Mouse (Mus musculus) CH12.LX (cell line): ENCODE data around the gene Adam15. TPM values are rescaled to one million over a fixed set of nuclear protein-coding genes. Genes with fewer than 3 reads are reported as not detected.

Experiments used
- DNase-seq: peaks from one replicate; pipeline ENCODE4 v3.0.0-alpha.2; 2013; ENCODE audit errors: extremely low read depth
- H3K27ac ChIP-seq: 2 replicates; pipeline ENCODE4 v1.5.1; 2012; ENCODE audit warnings: low read depth, mild to moderate bottlenecking, control low read depth, moderate library complexity; ENCODE audit not compliant: insufficient read depth
- H3K27me3 ChIP-seq: replicated peaks from 2 replicates; pipeline ENCODE3; 2012; ENCODE audit warnings: inconsistent platforms
- H3K36me3 ChIP-seq, 2 experiments: replicated peaks in 1 of 2; 2 replicates each; pipeline versions ENCODE3 to v1.6.1; 2012; ENCODE audit warnings: inconsistent platforms in 1 of 2, low read length in 1 of 2, mild to moderate bottlenecking in 1 of 2, mixed read lengths in 1 of 2, moderate library complexity in 1 of 2; ENCODE audit not compliant: control insufficient read depth in 1 of 2, insufficient read depth in 1 of 2
- H3K4me1 ChIP-seq, 2 experiments: 2 replicates each; pipeline ENCODE4 v1.6.1; 2012; ENCODE audit warnings: inconsistent platforms in 1 of 2, moderate library complexity in 1 of 2; ENCODE audit not compliant: insufficient read depth in 2 of 2, control insufficient read depth in 1 of 2
- H3K4me2 ChIP-seq: 2 replicates; pipeline ENCODE4 v1.6.1; 2012; ENCODE audit warnings: low read depth, mild to moderate bottlenecking, control low read depth; ENCODE audit not compliant: poor library complexity, insufficient read depth, severe bottlenecking
- H3K4me3 ChIP-seq, 3 experiments: fragments of 150-350 bp in 1 of 3; sonication (generic) in 1 of 3; replicated peaks in 1 of 3; 2 replicates each; pipeline versions ENCODE3 to v1.5.1; 2011 to 2012; ENCODE audit warnings: low read depth in 2 of 3, low read length in 2 of 3, mild to moderate bottlenecking in 2 of 3, moderate library complexity in 2 of 3, control low read depth in 1 of 3, improper control_type of control experiment in 1 of 3, inconsistent platforms in 1 of 3, mixed read lengths in 1 of 3; ENCODE audit not compliant: poor library complexity in 1 of 3
- H3K79me2 ChIP-seq: replicated peaks from 2 replicates; pipeline ENCODE4 v1.6.1; 2012; ENCODE audit warnings: mild to moderate bottlenecking, moderate library complexity; ENCODE audit not compliant: control insufficient read depth, poor library complexity, insufficient read depth, severe bottlenecking; ENCODE audit errors: extremely low read depth
- H3K9ac ChIP-seq: 2 replicates; pipeline ENCODE4 v1.6.1; 2012; ENCODE audit warnings: low read depth, mild to moderate bottlenecking, control low read depth, moderate library complexity; ENCODE audit not compliant: insufficient read depth
- H3K9me3 ChIP-seq: replicated peaks from 2 replicates; pipeline ENCODE3; 2012; ENCODE audit warnings: low read length, inconsistent platforms, mixed read lengths
- BHLHE40 ChIP-seq: IDR thresholded peaks from 2 replicates; pipeline ENCODE4 v1.6.1; 2011; ENCODE audit warnings: mild to moderate bottlenecking, low read depth, low read length, improper control_type of control experiment
- E2F4 ChIP-seq: IDR thresholded peaks from 2 replicates; pipeline ENCODE4 v1.6.1; 2011; ENCODE audit warnings: low read depth, low read length, improper control_type of control experiment; ENCODE audit not compliant: insufficient replicate concordance
- ELF1 ChIP-seq: IDR thresholded peaks from 2 replicates; pipeline ENCODE4 v1.6.1; 2014; ENCODE audit warnings: low read depth, mild to moderate bottlenecking, inconsistent platforms, low read length, improper control_type of control experiment
- GABPA ChIP-seq: IDR thresholded peaks from 2 replicates; pipeline ENCODE4 v1.6.1; 2012; ENCODE audit warnings: low read depth, low read length, improper control_type of control experiment, inconsistent platforms; ENCODE audit not compliant: insufficient replicate concordance
- HCFC1 ChIP-seq: IDR thresholded peaks from 2 replicates; pipeline ENCODE4 v1.6.1; 2012; ENCODE audit warnings: low read depth, mild to moderate bottlenecking, inconsistent platforms, low read length, improper control_type of control experiment
- IRF4 ChIP-seq: IDR thresholded peaks from 2 replicates; pipeline ENCODE4 v1.6.1; 2014; ENCODE audit warnings: low read depth, mild to moderate bottlenecking, inconsistent platforms, low read length, improper control_type of control experiment
- JUND ChIP-seq: conservative IDR thresholded peaks from 2 replicates; pipeline ENCODE4 v1.6.1; 2011; ENCODE audit warnings: low read depth, low read length, improper control_type of control experiment
- KAT2A ChIP-seq: IDR thresholded peaks from 2 replicates; pipeline ENCODE4 v1.6.1; 2012; ENCODE audit warnings: low read length, improper control_type of control experiment, inconsistent platforms; ENCODE audit not compliant: insufficient replicate concordance
- MAX ChIP-seq: IDR thresholded peaks from 2 replicates; pipeline ENCODE4 v1.6.1; 2011; ENCODE audit warnings: low read length, improper control_type of control experiment
- MAZ ChIP-seq: IDR thresholded peaks from 2 replicates; pipeline ENCODE4 v1.6.1; 2012; ENCODE audit warnings: low read depth, mild to moderate bottlenecking, inconsistent platforms, low read length, improper control_type of control experiment, moderate library complexity
- MEF2A ChIP-seq: IDR thresholded peaks from 2 replicates; pipeline ENCODE4 v1.6.1; 2014; ENCODE audit warnings: low read depth, mild to moderate bottlenecking, inconsistent platforms, low read length, improper control_type of control experiment, borderline replicate concordance
- MXI1 ChIP-seq: IDR thresholded peaks from 2 replicates; pipeline ENCODE4 v1.6.1; 2011; ENCODE audit warnings: mild to moderate bottlenecking, low read depth, low read length, improper control_type of control experiment
- NRF1 ChIP-seq: IDR thresholded peaks from 2 replicates; pipeline ENCODE4 v1.6.1; 2014; ENCODE audit warnings: low read depth, mild to moderate bottlenecking, inconsistent platforms, low read length, improper control_type of control experiment, moderate library complexity
- PAX5 ChIP-seq: IDR thresholded peaks from 2 replicates; pipeline ENCODE4 v1.6.1; 2012; ENCODE audit warnings: low read length, inconsistent platforms, mixed read lengths
- POLR2A ChIP-seq: IDR thresholded peaks from 2 replicates; pipeline ENCODE4 v1.6.1; 2011; ENCODE audit warnings: low read depth, mild to moderate bottlenecking, improper control_type of control experiment, low read length
- POLR2AphosphoS2 ChIP-seq: IDR thresholded peaks from 2 replicates; pipeline ENCODE4 v1.6.1; 2011; ENCODE audit warnings: low read depth, low read length, improper control_type of control experiment
- SIN3A ChIP-seq: IDR thresholded peaks from 2 replicates; pipeline ENCODE4 v1.6.1; 2012; ENCODE audit warnings: low read length, improper control_type of control experiment, inconsistent platforms
- TCF12 ChIP-seq: IDR thresholded peaks from 2 replicates; pipeline ENCODE4 v1.6.1; 2014; ENCODE audit warnings: low read depth, mild to moderate bottlenecking, inconsistent platforms, low read length, improper control_type of control experiment
- UBTF ChIP-seq: IDR thresholded peaks from 2 replicates; pipeline ENCODE4 v1.6.1; 2012; ENCODE audit warnings: low read depth, mild to moderate bottlenecking, inconsistent platforms, low read length, improper control_type of control experiment, moderate library complexity
- USF2 ChIP-seq: conservative IDR thresholded peaks from 2 replicates; pipeline ENCODE4 v1.6.1; 2011; ENCODE audit warnings: low read depth, low read length, improper control_type of control experiment
- ZMIZ1 ChIP-seq: IDR thresholded peaks from 2 replicates; pipeline ENCODE4 v1.6.1; 2012; ENCODE audit warnings: low read depth, mild to moderate bottlenecking, inconsistent platforms, low read length, improper control_type of control experiment
- dilution Hi-C: fragments of 300-500 bp; cut with MboI; formaldehyde crosslinking; loops from 2 replicates; pipeline ENCODE4 v1.14.3; 2020; ENCODE audit warnings: low sequenced_read_pairs; ENCODE audit not compliant: extremely low pct_unique_long_range_greater_than_20kb, extremely low pct_ligation_motif_present
- in situ Hi-C: fragments of 300-500 bp; cut with MboI; formaldehyde crosslinking; loops from 3 replicates; pipeline ENCODE4 v1.14.3; 2019; ENCODE audit warnings: low sequenced_read_pairs, low pct_ligation_motif_present, low pct_unique_long_range_greater_than_20kb, mixed read lengths
- polyA plus RNA-seq: library from polyadenylated mRNA; unstranded; fragments of >175 nt; gene quantifications from 2 replicates; pipeline ENCODE4 v1.2.1, GENCODE M21; 2012; ENCODE audit warnings: low read depth; ENCODE audit not compliant: insufficient read length
- total RNA-seq, 2 experiments: library from RNA; depleted of rRNA; stranded (reverse); fragments of 300-350 nt in 1 of 2; fragments of >200 nt in 1 of 2; gene quantifications; 2 replicates each; pipeline ENCODE4 v1.2.3; 2012 to 2014

Adam15 gene
- total and polyA plus RNA-seq, 3 experiments: 5.8 to 39.1 (median 26.5) TPM

- TF ChIP-seq TCF12 (peak; percentile 22), SIN3A (no peak), JUND (no peak), ZMIZ1 (no peak), GABPA (no peak), HCFC1 (no peak), MXI1 (no peak)
Measured at GRCm38 (mm10) chr3:89390699-89391662, 41.2 kb upstream of the Adam15 start (continued).

GRCm38 (mm10) chr3:89390111-89390515, 40.3 kb upstream of the Adam15 start:
- no peak for DNase-seq
- Histone ChIP-seq H3K9ac (peak overlapping the region; percentile 97), H3K27me3 (no peaks in the 10 kb centered on the region), H3K9me3 (no peaks in the 10 kb centered on the region), H3K4me1 (peaks cover 6 to 54% of the 10 kb centered on the region in 2 experiments), H3K4me2 (peak overlapping the region; percentile 79), H3K27ac (peak overlapping the region; percentile 99), H3K4me3 (peak overlapping the region; percentile 51 to 59 (median 54)), H3K36me3 (peaks cover 0 to 4% of the 10 kb centered on the region in 2 experiments), H3K79me2 (peaks cover 39% of the 10 kb centered on the region)
- TF ChIP-seq E2F4 (no peak), NRF1 (no peak), MAZ (no peak), UBTF (no peak), POLR2A (no peak), GABPA (no peak), PAX5 (no peak), KAT2A (no peak), MEF2A (no peak), ELF1 (no peak), SIN3A (0 out of 2 replicates have a peak, but pooled peaks have one; percentile 0), ZMIZ1 (no peak), IRF4 (peak; percentile 74), BHLHE40 (peak; percentile 7; the same call in 1 of the 2 replicates), MAX (no peak; the same call in 1 of the 2 replicates), USF2 (no peak), POLR2AphosphoS2 (no peak)
- dilution Hi-C loops (no loop called here), in situ Hi-C loops (no loop called here)
